Mouse (Mus musculus) left cerebral cortex, adult 18-20 months (tissue): ENCODE measurements at regions not wholly inside any gene's neighbourhood (a gene's known extent, or its start where the extent isn't known, plus 50 kb on each side); places are given as distances from the start of the nearest gene placed in this dataset.
"Not testable (repeated sequence)": the region's sequence is repeated elsewhere in the genome, so short reads cannot be mapped to it uniquely, and the experiment has no call there.

Source experiments
- DNase-seq, 2 experiments: peaks; one replicate each; pipeline ENCODE4 v3.0.0; 2021 to 2022; ENCODE audit warnings: low spot score in 2 of 2, mixed read lengths in 1 of 2

GRCm38 (mm10) chr5:64582031-64582430 lies 221.2 kb upstream of the Klf3 start:
- DNase-seq: no peak

GRCm38 (mm10) chr5:64584308-64584707 lies 218.9 kb upstream of the Klf3 start:
- no peak for DNase-seq

DNA sequence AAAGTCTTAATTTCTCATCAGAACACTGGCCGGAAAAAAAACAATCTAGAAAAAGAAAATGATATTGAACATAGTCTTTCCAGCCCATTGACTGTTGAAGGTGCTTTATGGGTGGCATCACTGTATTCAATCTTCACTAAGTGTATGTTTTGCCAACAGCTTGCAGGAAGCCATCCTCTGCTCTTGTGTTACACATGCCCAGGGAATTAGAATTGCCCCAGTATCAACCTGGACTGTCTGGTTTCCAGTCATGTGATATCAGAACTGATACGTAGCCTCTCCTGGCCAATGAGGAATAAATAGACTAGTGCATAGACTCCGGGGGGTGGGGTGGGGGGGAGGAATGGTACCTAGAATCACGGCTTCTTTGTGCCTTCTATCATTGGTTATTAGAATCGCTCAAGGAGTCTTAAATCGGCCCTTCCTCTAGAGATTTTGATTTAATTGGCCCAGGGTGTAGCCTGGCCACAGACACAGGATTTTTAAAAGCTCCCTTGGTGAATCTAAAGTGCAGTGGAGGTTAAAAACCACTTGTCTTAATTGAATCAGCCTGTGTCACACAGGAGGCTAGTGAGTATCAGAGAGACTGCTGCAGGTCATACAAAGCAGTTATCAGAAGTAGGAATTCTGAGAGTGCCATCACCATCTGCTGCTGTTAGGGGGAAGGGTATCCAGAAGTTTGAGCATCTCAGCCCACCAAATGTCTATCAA lies 218.0 kb upstream of the Klf3 start:
- no peak for DNase-seq

- DNase-seq: no peak
Observed at GRCm38 (mm10) chr5:64586316-64586715, 216.9 kb upstream of the Klf3 start.

GRCm38 (mm10) chr5:64586933-64587332 lies 216.3 kb upstream of the Klf3 start:
- DNase-seq: no peak

GRCm38 (mm10) chr5:64587895-64588738 lies 215.1 kb upstream of the Klf3 start:
- no peak for DNase-seq

DNA sequence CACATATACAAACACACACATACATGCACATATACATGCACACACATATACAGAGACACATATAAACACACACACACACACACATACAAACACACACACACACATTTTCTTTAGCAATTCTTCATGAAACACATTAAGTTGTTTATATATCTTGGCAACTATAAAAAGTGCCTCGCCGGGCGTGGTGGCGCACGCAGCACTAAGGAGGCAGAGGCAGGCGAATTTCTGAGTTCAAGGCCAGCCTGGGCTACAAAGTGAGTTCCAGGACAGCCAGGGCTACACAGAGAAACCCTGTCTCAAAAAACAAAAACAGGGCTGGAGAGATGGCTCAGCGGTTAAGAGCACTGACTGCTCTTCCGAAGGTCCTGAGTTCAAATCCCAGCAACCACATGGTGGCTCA lies 214.4 kb upstream of the Klf3 start:
- not testable (repeated sequence) for DNase-seq

DNA sequence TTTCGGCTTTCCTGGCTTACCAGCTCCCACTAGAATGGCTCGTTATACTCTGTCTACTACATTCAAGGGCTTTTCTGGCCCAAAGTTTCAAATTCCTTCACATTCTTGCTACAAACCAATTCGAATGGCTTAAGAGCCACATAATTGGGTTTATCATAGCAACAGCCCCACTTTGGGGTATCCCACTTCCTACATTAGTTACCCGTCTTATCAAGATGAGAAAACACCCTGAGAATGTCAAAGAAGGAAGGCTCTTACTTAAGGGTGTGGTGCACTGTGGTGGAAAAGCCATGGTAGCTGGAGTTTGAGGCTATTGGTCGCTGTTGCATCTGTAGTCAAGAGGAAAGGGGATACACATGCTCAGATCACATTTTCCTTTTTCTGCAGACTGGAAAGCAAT lies 213.2 kb upstream of the Klf3 start:
- no peak for DNase-seq

- DNase-seq: no peak
Observed at GRCm38 (mm10) chr5:64590747-64591146, 212.4 kb upstream of the Klf3 start.

DNA sequence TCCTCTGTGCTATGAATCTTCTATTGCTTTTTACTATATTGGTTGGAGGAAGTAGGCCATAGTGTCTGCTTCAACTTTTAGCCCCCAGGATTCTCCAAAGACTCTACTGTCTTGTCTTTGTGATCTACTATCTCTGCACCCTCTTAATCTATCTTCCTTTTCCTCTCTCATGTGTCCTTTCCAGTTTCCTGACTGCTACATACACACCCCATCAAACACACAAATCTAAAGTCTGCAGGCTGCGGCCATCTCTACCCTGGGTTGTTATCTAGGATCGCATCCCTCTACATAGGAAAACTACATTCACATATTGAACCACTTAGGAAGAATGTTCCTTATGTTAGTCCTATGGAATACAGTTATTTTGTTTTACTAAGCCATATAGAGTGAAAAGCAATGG lies 211.4 kb upstream of the Klf3 start:
- DNase-seq: no peak

DNA sequence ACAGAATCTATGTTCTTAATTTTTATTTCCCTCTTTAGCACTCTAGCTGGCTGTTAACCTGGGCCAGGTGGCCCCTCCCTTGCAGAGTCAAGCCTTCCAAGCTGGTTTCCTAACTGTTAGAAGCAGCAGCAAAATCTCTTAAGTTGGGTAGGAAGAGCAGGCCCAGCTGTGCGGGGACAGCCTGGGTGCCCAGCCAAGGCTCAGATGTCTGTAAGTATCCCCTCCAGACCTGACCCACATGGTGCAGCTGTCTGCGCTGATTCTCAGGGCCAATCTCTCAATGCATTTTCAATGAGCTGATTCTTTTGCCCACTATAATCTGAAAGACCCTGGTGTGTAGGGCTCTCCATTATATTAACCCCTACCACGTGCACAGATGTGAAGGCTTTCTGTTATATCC lies 208.0 kb upstream of the Klf3 start:
- no peak for DNase-seq

GRCm38 (mm10) chr5:64595751-64596344 lies 207.3 kb upstream of the Klf3 start:
- DNase-seq: no peak

DNA sequence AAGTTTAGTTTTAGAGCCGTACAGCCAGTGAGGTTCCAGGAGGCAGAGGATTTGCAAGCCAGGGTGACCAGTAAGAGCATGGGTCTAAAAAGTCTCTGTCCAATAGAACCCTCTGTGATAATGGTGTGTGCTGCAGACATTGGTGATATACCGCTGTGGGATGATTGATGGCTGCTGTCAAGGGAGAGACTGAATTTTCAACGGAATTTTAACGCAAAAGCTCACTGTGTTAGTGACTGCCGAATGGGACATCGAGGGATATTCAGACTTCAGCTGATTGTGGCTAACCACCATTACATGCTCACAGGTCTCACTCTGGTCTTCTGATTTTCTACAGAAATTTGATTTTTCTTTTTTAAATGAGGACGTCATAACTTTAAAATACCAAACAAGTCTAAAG lies 206.2 kb upstream of the Klf3 start:
- no peak for DNase-seq

DNA sequence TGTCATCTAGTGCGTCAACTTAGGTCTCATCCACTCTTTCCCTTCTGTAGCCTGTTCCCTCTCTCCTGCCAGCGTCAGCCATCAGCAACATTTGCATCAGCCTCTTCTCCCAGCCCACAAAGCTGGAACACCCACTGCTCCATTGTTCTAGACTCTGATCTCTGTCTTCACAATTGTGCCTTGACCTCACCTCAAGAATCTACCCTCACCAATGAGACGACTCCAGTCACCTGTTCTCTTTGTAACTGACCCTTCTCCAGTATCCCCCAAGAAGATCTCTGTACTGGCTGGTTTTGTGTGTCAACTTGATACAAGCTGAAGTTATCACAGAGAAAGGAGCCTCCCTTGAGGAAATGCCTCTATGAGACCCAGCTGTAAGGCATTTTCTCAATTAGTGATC lies 205.7 kb upstream of the Klf3 start:
- no peak for DNase-seq

DNA sequence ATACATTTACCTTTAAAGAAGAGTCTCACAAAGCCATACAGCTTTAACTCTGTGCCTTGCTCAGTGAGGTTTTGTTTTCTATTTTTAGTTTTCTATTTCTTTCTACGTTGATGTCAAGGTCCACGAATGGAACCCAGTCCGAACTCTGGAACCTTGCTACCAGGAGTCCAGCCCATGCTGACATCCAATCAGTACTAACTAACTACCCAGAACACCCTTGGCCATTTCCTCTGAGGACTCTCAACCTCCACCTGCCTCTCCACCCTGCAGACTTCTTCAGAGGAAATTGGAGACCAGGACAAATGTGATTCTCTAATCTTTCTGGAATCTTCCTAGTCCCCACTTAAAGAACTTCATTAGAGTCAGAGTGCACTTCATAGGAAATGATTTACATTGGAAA lies 204.6 kb upstream of the Klf3 start:
- no peak for DNase-seq

DNA sequence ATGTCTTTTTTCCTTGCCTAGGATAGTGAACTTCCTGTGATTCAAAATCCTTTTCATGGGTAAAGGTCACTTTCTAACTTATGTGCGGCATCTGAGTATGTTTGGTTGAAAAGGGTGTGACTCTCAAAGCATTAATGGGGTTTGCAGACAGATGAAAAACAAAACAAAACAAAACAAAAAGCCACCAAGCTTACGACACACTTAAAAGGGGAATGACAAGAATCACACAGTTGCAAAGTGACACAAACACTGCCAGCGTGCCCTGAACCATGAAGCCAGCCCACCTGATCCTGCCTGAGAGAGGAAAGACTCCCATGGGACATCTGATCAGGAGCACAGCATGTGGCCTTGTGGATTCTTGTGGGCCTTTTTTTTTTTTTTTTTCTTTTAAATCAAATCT lies 204.2 kb upstream of the Klf3 start:
- DNase-seq: no peak

DNA sequence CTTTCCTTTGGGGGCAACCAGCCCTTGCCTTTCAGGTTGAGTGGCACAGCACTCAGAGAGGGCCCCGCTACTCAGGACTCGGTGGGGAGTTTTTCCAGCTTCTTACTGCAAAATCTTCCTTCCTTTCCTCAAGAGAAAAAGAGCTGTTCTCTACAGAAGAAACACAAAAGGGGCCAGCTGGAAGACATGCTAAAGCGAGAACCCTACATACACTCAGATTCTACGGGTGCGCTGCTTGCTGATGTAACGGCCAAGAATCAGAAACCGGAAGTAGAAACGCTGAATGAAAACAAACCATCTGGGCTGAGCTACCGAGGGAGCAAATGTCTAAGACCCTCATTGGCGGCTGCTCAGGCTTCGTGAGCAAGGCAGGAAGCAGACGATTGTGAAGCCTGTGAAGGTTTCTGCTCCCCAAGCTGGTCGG lies 203.3 kb upstream of the Klf3 start:
- peak in 1 of 2 experiments; percentile 8 for DNase-seq

GRCm38 (mm10) chr5:64600392-64600791 lies 202.8 kb upstream of the Klf3 start:
- DNase-seq: no peak

GRCm38 (mm10) chr5:64600811-64601210 lies 202.4 kb upstream of the Klf3 start:
- no peak for DNase-seq

- DNase-seq: no peak
Observed at GRCm38 (mm10) chr5:64601285-64601684, 201.9 kb upstream of the Klf3 start.

- DNase-seq: no peak
Observed at GRCm38 (mm10) chr5:64601832-64602231, 201.4 kb upstream of the Klf3 start.

DNA sequence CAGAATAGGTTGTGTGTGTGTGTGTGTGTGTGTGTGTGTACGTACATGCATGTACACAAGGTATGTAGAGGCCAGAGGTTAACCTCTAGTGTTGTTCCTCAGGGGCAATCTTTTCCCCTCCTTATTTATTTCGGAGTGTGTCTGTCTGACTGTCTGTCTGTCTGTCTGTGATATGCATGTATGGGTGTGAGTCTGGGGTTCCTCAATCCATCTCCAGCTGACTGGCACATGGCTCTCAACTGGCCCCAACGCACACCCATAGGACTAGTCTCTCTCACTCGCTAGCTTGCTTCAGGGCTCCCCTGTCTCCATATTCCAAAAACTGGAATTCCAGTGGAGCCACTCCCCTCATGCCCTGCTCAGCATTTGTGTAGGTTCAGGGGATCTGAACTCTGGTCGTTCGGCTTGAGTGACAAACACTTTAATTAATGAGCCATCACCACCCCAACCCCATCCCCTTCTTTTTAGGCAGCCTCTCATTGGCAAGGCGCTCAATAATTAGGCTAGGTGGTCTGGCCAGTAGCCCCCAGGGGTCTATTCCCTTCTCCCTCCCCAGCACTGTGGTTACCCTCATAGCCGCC lies 200.7 kb upstream of the Klf3 start:
- DNase-seq: no peak
